Mouse (Mus musculus) megakaryocyte-erythroid progenitor cell, adult 5-6 weeks (primary cell): ENCODE measurements around the gene Adm. TPM values are rescaled to one million over a fixed set of nuclear protein-coding genes. Genes with fewer than 3 reads are reported as not detected.

ENCODE experiments used
- ATAC-seq: replicated peaks from 2 replicates; pipeline ENCODE4 v1.8.0; 2016; ENCODE audit warnings: mild to moderate bottlenecking, inconsistent platforms; ENCODE audit not compliant: severe bottlenecking, poor library complexity, low FRiP score, low TSS enrichment
- total RNA-seq, 2 experiments: library from RNA; stranded (forward) in 1 of 2; stranded (reverse) in 1 of 2; fragments of 200-1000, 215-1000 nt in 1 of 2; fragments of >200 nt in 1 of 2; fragmentation: Nextera tagmentation in 1 of 2; gene quantifications; 2 replicates each; pipeline ENCODE4 v1.2.3; 2014 to 2017

Gene Adm
- total RNA-seq, 2 experiments from 2014 or later = not detected

GRCm38 (mm10) chr7:110650491-110650890 is 23.0 kb downstream of the Adm start:
- ATAC-seq = no peak

DNA sequence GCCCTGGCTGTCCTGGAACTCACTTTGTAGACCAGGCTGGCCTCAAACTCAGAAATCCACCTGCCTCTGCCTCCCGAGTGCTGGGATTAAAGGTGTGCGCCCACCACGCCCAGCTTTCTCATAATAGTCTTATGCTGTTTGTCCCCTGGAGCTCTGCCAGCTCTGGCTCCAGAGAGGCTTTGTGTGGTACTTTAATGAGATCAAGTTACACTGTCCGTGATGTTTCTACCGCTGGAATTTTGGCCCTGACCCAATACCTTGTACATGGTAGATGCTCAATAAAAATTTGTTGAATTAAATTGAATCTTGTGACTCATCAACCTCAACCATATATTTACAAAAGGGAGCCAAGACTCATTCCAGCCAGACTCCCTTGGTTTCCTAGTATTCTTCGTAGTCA is 23.6 kb downstream of the Adm start:
- no peak for ATAC-seq

DNA sequence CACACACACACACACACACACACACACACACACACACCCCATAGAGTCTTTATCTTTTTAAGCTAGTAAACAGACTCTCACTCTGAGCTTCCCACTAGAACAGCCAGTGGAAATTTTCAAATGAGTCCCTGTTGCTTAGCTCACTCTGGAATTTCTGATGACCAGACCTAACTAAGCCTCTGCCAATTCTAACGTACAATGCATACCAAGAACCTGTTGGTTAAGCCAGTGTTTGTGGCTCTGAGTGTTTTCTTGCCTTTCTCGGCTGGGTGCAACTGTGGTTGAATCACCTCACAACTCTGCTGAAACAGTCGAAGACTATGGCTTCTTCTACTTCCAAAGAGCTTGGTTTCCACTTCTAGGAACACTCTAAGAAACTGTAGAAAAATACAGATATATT is 27.8 kb downstream of the Adm start:
- ATAC-seq = no peak

GRCm38 (mm10) chr7:110655966-110656365 is 28.5 kb downstream of the Adm start:
- ATAC-seq = no peak

DNA sequence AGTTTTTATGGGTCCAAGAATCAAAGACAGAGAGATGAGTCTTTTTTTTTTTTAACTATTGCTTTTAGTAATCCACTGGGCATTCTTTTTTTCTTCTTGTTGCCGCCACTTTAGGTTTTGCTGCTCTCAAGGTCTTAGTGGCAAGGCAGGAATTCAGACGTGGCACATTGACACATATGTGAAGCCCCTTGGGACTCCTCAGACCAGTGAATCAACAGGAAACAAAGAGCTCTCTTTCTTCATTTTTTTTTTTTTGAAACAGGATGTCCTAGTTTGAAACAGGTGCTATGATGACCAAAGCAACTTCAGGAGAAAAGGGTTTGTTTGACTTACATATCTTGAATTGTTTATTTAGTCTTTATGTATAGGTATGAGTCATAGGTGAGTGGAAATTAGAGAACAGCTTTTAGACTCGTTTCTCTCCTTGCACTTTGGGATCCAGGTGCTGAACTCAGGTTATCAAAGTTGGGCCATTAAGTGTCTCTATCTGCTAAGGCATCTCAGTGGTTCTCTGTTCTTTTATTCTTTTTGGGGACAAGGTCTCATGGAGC is 31.0 kb downstream of the Adm start:
- no peak for ATAC-seq

DNA sequence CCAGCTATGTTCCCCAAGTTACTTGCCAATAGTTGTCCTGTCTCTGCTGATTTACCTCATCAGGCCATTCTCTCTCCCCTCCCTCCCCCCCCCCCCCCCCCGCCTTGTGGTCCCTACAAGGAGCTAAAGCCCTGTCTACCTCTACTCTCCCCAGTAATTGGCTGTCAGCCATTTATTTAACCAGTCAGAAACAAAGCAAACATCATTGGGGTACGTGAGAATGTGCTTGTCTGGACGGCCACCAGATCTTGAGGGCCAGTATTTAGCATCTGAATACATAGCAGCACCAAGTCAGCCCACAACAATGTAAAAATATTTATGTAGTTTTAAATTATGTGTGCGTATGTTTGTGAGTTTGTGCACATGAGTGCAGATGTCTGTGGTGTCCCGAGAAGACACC is 39.1 kb downstream of the Adm start:
- ATAC-seq = no peak

DNA sequence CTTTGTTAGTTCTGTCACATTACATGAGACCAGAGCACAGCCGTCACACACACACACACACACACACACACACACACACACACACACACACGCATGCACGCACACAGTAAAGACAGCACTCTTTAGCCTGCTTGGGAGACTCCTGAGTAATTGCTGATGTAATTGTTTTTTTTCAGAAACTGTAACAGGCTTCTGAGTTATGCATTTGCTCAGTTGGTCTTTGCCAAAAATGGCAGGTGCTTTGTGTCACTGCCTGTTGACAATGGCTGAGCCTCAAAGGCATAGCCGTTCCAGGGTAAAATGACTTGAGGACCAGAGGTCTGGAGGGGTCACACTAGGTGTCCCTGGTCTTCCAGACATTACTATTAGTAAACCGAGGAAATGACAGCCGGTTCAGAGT is 40.8 kb downstream of the Adm start:
- ATAC-seq = no peak

DNA sequence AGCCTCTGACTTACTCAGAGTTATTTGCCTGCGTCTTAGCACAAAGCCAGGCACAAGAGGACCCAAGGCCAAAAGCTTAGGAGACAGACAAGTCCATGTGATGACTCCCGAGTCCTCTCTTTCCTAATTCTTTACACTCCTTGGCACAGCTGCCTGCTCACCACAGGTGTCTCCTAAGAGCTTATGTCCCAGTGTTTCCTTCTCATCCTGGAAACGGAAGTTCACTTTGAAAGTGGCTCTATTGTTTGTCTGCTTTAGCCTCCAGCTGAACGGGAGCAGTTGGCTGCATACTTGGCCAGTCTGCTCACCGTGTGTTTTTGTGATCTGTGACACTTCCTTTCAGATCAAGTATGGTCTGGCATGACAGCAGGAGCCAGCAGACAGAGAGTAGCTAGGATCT is 41.3 kb downstream of the Adm start:
- ATAC-seq = no peak

- no peak for ATAC-seq
These were observed 43.7 kb downstream of the Adm start for GRCm38 (mm10) chr7:110671121-110671680.

Other genes starting within 250 kb of the Adm start
- 0.35 and 2.2 TPM in 2 replicates for gene Sbf2, start 12.7 kb upstream of the Adm start, total RNA-seq (2014; fragmentation: Nextera tagmentation)
- gene Sbf2, start 12.7 kb upstream of the Adm start, total RNA-seq (2017) = 0.34 TPM in 1 of 2 replicates, not detected in the other
- gene Ampd3, start 140.5 kb downstream of the Adm start, total RNA-seq (2014; fragmentation: Nextera tagmentation) = 66.1 and 83.1 TPM in 2 replicates
- 30.8 and 52.2 TPM in 2 replicates for gene Ampd3, start 140.5 kb downstream of the Adm start, total RNA-seq (2017)
- 42.5 and 67.4 TPM in 2 replicates for gene Rnf141, start 216.8 kb downstream of the Adm start, total RNA-seq (2014; fragmentation: Nextera tagmentation)
- 37.1 and 54.9 TPM in 2 replicates for gene Rnf141, start 216.8 kb downstream of the Adm start, total RNA-seq (2017)
- not detected in 2 replicates for gene Lyve1, start 235.6 kb downstream of the Adm start, total RNA-seq (2014; fragmentation: Nextera tagmentation)
- gene Lyve1, start 235.6 kb downstream of the Adm start, total RNA-seq (2017) = not detected in 2 replicates